Mouse (Mus musculus): Measurements from ENCODE around the gene Gusb. TPM values are rescaled to one million over a fixed set of nuclear protein-coding genes. Genes with fewer than 3 reads are reported as not detected.

Gusb gene
- polyA plus RNA-seq, 1 experiment from 2014 or later: 33.9 TPM

DNA sequence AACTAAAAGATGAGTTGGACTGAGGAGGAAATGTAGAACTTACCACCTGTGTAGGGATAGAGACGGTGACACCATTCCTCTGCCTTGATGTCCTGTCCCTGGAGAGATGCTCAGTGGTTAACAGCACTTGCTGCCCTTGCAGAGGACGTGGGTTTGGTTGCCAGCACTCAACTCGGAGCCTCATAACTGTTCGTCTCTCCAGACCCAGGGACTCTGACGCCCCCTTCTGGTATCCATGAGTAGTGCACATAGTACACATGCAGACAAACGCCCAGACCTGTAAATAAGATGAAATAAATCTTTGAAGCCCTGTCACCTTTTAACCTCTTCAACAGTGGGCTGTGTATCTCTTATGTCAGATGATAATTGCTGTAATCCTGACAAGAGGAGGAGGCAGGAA is 44.2 kb upstream of the Gusb start:
- TF ChIP-seq EP300 (optimal IDR thresholded peaks at IDR 0.05): no peak
- peak; percentile 51 for TF ChIP-seq CTCF (IDR thresholded peaks at IDR 0.05; ENCODE audit: low read depth)
- no peak for ATAC-seq (ENCODE audit: low FRiP score, low TSS enrichment)
- H3K4me1 ChIP-seq (replicated peaks; ENCODE audit: control insufficient read depth, insufficient read depth): no peaks in the 10 kb centered on the region
- no peak overlapping the region for H3K9ac ChIP-seq (ENCODE audit: low read length)
- H3K36me3 ChIP-seq (ENCODE audit: control insufficient read depth, insufficient read depth, low read length): peaks cover 4% of the 10 kb centered on the region; the same call in 1 of the 2 replicates
- H3K9me3 ChIP-seq (ENCODE audit: control insufficient read depth, low read length): no peaks in the 10 kb centered on the region
- no peaks in the 10 kb centered on the region for H3K27me3 ChIP-seq (ENCODE audit: control insufficient read depth, insufficient read depth, low read length)
- H3K4me2 ChIP-seq (replicated peaks; ENCODE audit: low read depth): no peak overlapping the region
- no peak overlapping the region for H3K4me3 ChIP-seq (ENCODE audit: low read depth, low read length)
- WGBS: 75% methylated on average over 6 of the region's 6 CpGs
- no peak overlapping the region for H3K27ac ChIP-seq (replicated peaks)
- DNase-seq (ENCODE audit: low spot score): no peak

GRCm38 (mm10) chr5:130046589-130046988 is 43.7 kb upstream of the Gusb start:
- H3K36me3 ChIP-seq (ENCODE audit: control insufficient read depth, insufficient read depth, low read length): peaks cover 4% of the 10 kb centered on the region; the same call in 1 of the 2 replicates
- H3K4me3 ChIP-seq (ENCODE audit: low read depth, low read length): no peak overlapping the region
- no peak overlapping the region for H3K9ac ChIP-seq (ENCODE audit: low read length)
- H3K27me3 ChIP-seq (ENCODE audit: control insufficient read depth, insufficient read depth, low read length): no peaks in the 10 kb centered on the region
- no peak for DNase-seq (ENCODE audit: low spot score)
- H3K27ac ChIP-seq (replicated peaks): no peak overlapping the region
- TF ChIP-seq CTCF (IDR thresholded peaks at IDR 0.05; ENCODE audit: low read depth) (no peak), EP300 (optimal IDR thresholded peaks at IDR 0.05) (no peak)
- 91% methylated on average over 10 of the region's 10 CpGs for WGBS
- H3K4me2 ChIP-seq (replicated peaks; ENCODE audit: low read depth): no peak overlapping the region
- H3K9me3 ChIP-seq (ENCODE audit: control insufficient read depth, low read length): no peaks in the 10 kb centered on the region
- no peak for ATAC-seq (ENCODE audit: low FRiP score, low TSS enrichment)
- no peaks in the 10 kb centered on the region for H3K4me1 ChIP-seq (replicated peaks; ENCODE audit: control insufficient read depth, insufficient read depth)

GRCm38 (mm10) chr5:130046100-130046499 is 43.3 kb upstream of the Gusb start:
- ATAC-seq (ENCODE audit: low FRiP score, low TSS enrichment): no peak
- Histone ChIP-seq H3K27ac (replicated peaks) (no peak overlapping the region), H3K9me3 (ENCODE audit: control insufficient read depth, low read length) (no peaks in the 10 kb centered on the region), H3K9ac (ENCODE audit: low read length) (no peak overlapping the region), H3K4me1 (replicated peaks; ENCODE audit: control insufficient read depth, insufficient read depth) (no peaks in the 10 kb centered on the region), H3K36me3 (ENCODE audit: control insufficient read depth, insufficient read depth, low read length) (peaks cover 6% of the 10 kb centered on the region; the same call in 1 of the 2 replicates), H3K4me2 (replicated peaks; ENCODE audit: low read depth) (no peak overlapping the region), H3K4me3 (ENCODE audit: low read depth, low read length) (no peak overlapping the region), H3K27me3 (ENCODE audit: control insufficient read depth, insufficient read depth, low read length) (no peaks in the 10 kb centered on the region)
- TF ChIP-seq CTCF (IDR thresholded peaks at IDR 0.05; ENCODE audit: low read depth): no peak
- 85% methylated on average over 7 of the region's 7 CpGs for WGBS
- DNase-seq (ENCODE audit: low spot score): no peak

DNA sequence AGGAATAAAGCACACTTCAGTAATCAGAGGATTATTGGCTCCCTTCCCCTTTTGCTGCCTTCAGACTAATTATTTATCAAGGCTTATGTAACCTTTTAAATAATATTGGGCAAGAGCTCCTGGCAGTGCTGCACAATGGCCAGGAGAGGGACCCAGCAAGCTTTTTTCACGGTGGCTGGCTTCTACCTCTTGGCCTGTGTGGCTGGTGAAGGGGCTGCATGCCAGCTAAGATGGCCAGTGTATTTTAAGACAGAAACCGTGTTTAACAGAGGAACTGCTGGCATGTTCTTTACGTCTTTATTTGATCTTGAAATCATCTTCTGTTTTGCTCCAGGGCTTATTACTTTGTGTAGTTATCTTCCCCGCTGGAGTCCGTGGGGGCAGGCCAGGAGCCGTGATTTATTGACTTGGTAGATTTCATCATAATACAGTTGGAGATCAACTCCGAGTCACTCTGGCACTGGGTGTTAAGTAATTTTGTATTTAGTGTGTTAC is 41.4 kb upstream of the Gusb start:
- DNase-seq (ENCODE audit: low spot score): peak; percentile 50
- peak; percentile 89 for TF ChIP-seq CTCF (IDR thresholded peaks at IDR 0.05; ENCODE audit: low read depth)
- TF ChIP-seq EP300 (optimal IDR thresholded peaks at IDR 0.05): no peak
- no peaks in the 10 kb centered on the region for H3K9me3 ChIP-seq (ENCODE audit: control insufficient read depth, low read length)
- no peaks in the 10 kb centered on the region for H3K4me1 ChIP-seq (replicated peaks; ENCODE audit: control insufficient read depth, insufficient read depth)
- H3K4me2 ChIP-seq (replicated peaks; ENCODE audit: low read depth): no peak overlapping the region
- ATAC-seq (ENCODE audit: low FRiP score, low TSS enrichment): peak; percentile 50; the same call in 1 of the 2 replicates
- H3K4me3 ChIP-seq (ENCODE audit: low read depth, low read length): no peak overlapping the region
- no peaks in the 10 kb centered on the region for H3K27me3 ChIP-seq (ENCODE audit: control insufficient read depth, insufficient read depth, low read length)
- 42% methylated on average over 7 of the region's 7 CpGs for WGBS
- peaks cover 11% of the 10 kb centered on the region; the same call in 1 of the 2 replicates for H3K36me3 ChIP-seq (ENCODE audit: control insufficient read depth, insufficient read depth, low read length)
- no peak overlapping the region for H3K9ac ChIP-seq (ENCODE audit: low read length)
- H3K27ac ChIP-seq (replicated peaks): no peak overlapping the region

- Histone ChIP-seq H3K4me3 (ENCODE audit: low read depth, low read length) (no peak overlapping the region), H3K9me3 (ENCODE audit: control insufficient read depth, low read length) (no peaks in the 10 kb centered on the region), H3K4me2 (replicated peaks; ENCODE audit: low read depth) (no peak overlapping the region), H3K9ac (ENCODE audit: low read length) (no peak overlapping the region), H3K36me3 (ENCODE audit: control insufficient read depth, insufficient read depth, low read length) (peaks cover 11% of the 10 kb centered on the region; the same call in 1 of the 2 replicates), H3K4me1 (replicated peaks; ENCODE audit: control insufficient read depth, insufficient read depth) (no peaks in the 10 kb centered on the region), H3K27ac (replicated peaks) (no peak overlapping the region), H3K27me3 (ENCODE audit: control insufficient read depth, insufficient read depth, low read length) (no peaks in the 10 kb centered on the region)
- DNase-seq (ENCODE audit: low spot score) (no peak), ATAC-seq (ENCODE audit: low FRiP score, low TSS enrichment) (no peak)
- WGBS: 77% methylated on average over 3 of the region's 3 CpGs
- TF ChIP-seq CTCF (IDR thresholded peaks at IDR 0.05; ENCODE audit: low read depth): no peak
- no peak for TF ChIP-seq EP300 (optimal IDR thresholded peaks at IDR 0.05)
Measured at GRCm38 (mm10) chr5:130043741-130044140, 40.9 kb upstream of the Gusb start.

DNA sequence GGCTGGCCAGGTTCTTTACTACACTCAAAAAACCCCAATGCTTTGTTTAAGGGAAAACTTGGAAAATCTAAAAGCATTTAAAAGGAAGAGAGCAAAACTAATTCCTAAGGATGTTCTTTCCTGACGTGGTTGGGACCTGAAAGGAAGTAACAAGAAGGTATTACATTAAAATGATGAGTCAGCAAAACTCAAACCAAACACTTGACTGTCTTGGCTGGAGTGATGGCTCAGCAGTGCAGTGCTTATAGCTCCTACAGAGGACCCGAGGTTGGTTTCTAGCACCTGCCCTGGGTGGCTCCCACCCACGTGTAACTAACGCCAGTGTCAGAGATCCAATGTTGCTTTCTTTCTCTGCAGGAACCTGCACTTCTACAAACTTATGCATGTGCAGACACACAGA is 38.4 kb upstream of the Gusb start:
- WGBS: 87% methylated on average over 4 of the region's 4 CpGs

More for the DNA sequence above, 38.4 kb upstream of the Gusb start:
- H3K4me1 ChIP-seq (replicated peaks; ENCODE audit: control insufficient read depth, insufficient read depth): no peaks in the 10 kb centered on the region
- H3K27ac ChIP-seq (replicated peaks): no peak overlapping the region
- peaks cover 11% of the 10 kb centered on the region; the same call in 1 of the 2 replicates for H3K36me3 ChIP-seq (ENCODE audit: control insufficient read depth, insufficient read depth, low read length)
- no peak overlapping the region for H3K4me3 ChIP-seq (ENCODE audit: low read depth, low read length)
- no peak overlapping the region for H3K4me2 ChIP-seq (replicated peaks; ENCODE audit: low read depth)
- ATAC-seq (ENCODE audit: low FRiP score, low TSS enrichment): no peak
- TF ChIP-seq CTCF (IDR thresholded peaks at IDR 0.05; ENCODE audit: low read depth): no peak
- no peak for TF ChIP-seq EP300 (optimal IDR thresholded peaks at IDR 0.05)
- H3K9me3 ChIP-seq (ENCODE audit: control insufficient read depth, low read length): no peaks in the 10 kb centered on the region
- DNase-seq (ENCODE audit: low spot score): no peak
- H3K9ac ChIP-seq (ENCODE audit: low read length): no peak overlapping the region
- no peaks in the 10 kb centered on the region for H3K27me3 ChIP-seq (ENCODE audit: control insufficient read depth, insufficient read depth, low read length)
